Mouse (Mus musculus): ENCODE results near the gene Psmc3. TPM values are rescaled to one million over a fixed set of nuclear protein-coding genes. Genes with fewer than 3 reads are reported as not detected.
A peak's percentile ranks its signal among the peaks of the same experiment; 100 is the strongest.
"Not testable (repeated sequence)": the region's sequence is repeated elsewhere in the genome, so short reads cannot be mapped to it uniquely, and the experiment has no call there.

Gene Psmc3
- polyA plus RNA-seq, 1 experiment from 2014 or later: 309 TPM

DNA sequence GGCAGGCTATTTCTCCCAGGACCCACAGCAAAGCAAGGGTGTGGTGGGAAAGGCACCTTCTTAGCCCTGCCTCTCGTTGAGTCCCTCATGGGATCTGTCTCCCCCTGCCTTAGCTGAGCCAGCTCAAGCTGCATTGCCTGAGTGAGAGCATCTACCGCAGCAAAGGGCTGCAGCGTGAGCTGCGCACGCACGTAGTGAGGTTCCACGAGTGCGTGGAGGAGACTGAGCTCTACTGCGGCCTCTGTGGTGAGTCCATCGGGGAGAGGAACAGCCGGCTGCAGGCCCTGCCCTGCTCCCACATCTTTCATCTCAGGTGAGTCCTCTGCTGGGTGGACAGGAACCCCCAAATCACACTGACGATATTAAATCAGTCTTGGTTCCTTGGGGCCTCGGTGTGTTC, 9.1 kb upstream of the Psmc3 start:
- ATAC-seq (ENCODE audit: low read depth) (no peak), DNase-seq (ENCODE audit: low spot score) (no peak)
- Histone ChIP-seq H3K9me3 (ENCODE audit: control insufficient read depth, low read length) (no peaks in the 10 kb centered on the region), H3K9ac (ENCODE audit: low read depth, low read length) (0 out of 2 replicates have a peak overlapping the region, but pooled peaks have one; percentile 6), H3K4me1 (ENCODE audit: control insufficient read depth, insufficient read depth, low read length) (no peaks in the 10 kb centered on the region), H3K4me2 (ENCODE audit: low read depth, low read length) (no peak overlapping the region), H3K27ac (replicated peaks; ENCODE audit: low read depth, low read length) (no peak overlapping the region), H3K4me3 (ENCODE audit: low read depth, low read length) (no peak overlapping the region), H3K27me3 (replicated peaks; ENCODE audit: control insufficient read depth, insufficient read depth, low read length) (no peaks in the 10 kb centered on the region), H3K36me3 (ENCODE audit: control insufficient read depth, insufficient read depth, low read length) (no peaks in the 10 kb centered on the region)
- 82% methylated on average over 13 of the region's 13 CpGs for WGBS

DNA sequence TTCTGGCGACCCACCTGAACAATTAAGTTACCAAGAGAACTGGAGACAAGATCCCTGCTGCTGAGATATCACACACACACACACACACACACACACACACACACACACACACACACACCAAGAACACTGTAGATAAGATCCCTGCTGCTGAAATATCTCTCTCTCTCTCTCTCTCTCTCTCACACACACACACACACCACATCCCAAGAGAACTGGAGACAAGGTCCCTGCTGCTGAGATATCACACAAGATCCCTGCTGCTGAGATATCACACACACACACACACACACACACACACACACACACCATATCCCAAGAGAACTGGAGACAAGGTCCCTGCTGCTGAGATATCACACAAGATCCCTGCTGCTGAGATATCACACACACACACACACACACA, 8.0 kb upstream of the Psmc3 start:
- WGBS: 90% methylated on average over 1 of the region's 1 CpGs
- H3K4me1 ChIP-seq (ENCODE audit: control insufficient read depth, insufficient read depth, low read length); H3K27ac ChIP-seq (replicated peaks; ENCODE audit: low read depth, low read length); ATAC-seq (ENCODE audit: low read depth); H3K4me2 ChIP-seq (ENCODE audit: low read depth, low read length); H3K9me3 ChIP-seq (ENCODE audit: control insufficient read depth, low read length); H3K36me3 ChIP-seq (ENCODE audit: control insufficient read depth, insufficient read depth, low read length); H3K9ac ChIP-seq (ENCODE audit: low read depth, low read length); DNase-seq (ENCODE audit: low spot score); H3K4me3 ChIP-seq (ENCODE audit: low read depth, low read length); H3K27me3 ChIP-seq (replicated peaks; ENCODE audit: control insufficient read depth, insufficient read depth, low read length): not testable (repeated sequence)

DNA sequence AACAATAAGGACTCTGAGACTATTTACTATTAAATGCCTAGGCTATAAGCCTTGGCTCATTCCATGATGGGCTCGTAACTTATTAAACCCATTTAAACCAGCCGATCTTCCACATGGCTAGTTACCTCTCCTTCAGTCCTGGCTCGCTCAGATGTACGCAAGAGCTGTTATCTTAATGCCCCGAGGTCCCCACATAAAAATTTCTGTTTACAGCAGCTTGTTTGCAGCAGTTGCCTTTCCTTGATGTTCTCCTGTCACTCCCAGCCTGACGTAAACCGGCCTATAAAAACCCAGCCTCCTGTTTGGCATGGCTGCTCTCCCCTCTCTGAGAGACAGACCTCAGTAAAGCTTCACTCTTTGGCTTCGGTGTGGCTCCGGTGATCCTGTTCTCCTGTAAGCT, 6.5 kb upstream of the Psmc3 start:
- no peak for ATAC-seq (ENCODE audit: low read depth)
- DNase-seq (ENCODE audit: low spot score): no peak

DNA sequence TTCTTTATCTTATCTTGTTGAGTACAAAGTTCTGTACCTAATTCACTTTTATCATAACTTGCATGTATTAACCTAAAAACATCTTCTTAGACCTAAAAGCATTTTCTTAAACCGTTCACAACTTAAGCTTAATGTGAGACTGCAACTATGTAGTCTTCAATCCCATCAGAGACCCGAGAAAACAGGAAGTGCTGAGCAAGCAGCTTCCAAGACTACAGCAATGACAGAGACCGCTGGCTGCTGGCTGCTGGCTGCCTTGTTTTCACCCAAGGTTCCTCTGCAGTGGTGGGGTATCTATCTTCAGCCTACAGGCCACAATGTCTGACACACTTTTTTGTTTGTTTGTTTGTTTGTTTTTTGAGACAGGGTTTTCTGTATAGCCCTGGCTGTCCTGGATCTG, 1.9 kb upstream of the Psmc3 start:
- DNase-seq (ENCODE audit: low spot score) (no peak), ATAC-seq (ENCODE audit: low read depth) (no peak)
- no peak overlapping the region for H3K4me2 ChIP-seq (ENCODE audit: low read depth, low read length)
- WGBS: 74% methylated on average over 3 of the region's 3 CpGs
- no peak overlapping the region for H3K4me3 ChIP-seq (ENCODE audit: low read depth, low read length)
- peaks cover 21% of the 10 kb centered on the region for H3K36me3 ChIP-seq (ENCODE audit: control insufficient read depth, insufficient read depth, low read length)
- H3K9ac ChIP-seq (ENCODE audit: low read depth, low read length): no peak overlapping the region
- no peaks in the 10 kb centered on the region for H3K27me3 ChIP-seq (replicated peaks; ENCODE audit: control insufficient read depth, insufficient read depth, low read length)
- no peaks in the 10 kb centered on the region for H3K9me3 ChIP-seq (ENCODE audit: control insufficient read depth, low read length)
- H3K4me1 ChIP-seq (ENCODE audit: control insufficient read depth, insufficient read depth, low read length): peaks cover 6% of the 10 kb centered on the region; the same call in 1 of the 2 replicates
- no peak overlapping the region for H3K27ac ChIP-seq (replicated peaks; ENCODE audit: low read depth, low read length)

More for the DNA sequence above, 6.5 kb upstream of the Psmc3 start:
- 87% methylated on average over 9 of the region's 9 CpGs for WGBS
- Histone ChIP-seq H3K9me3 (ENCODE audit: control insufficient read depth, low read length) (no peaks in the 10 kb centered on the region), H3K4me1 (ENCODE audit: control insufficient read depth, insufficient read depth, low read length) (no peaks in the 10 kb centered on the region), H3K36me3 (ENCODE audit: control insufficient read depth, insufficient read depth, low read length) (no peaks in the 10 kb centered on the region), H3K4me3 (ENCODE audit: low read depth, low read length) (no peak overlapping the region), H3K27ac (replicated peaks; ENCODE audit: low read depth, low read length) (no peak overlapping the region), H3K9ac (ENCODE audit: low read depth, low read length) (no peak overlapping the region), H3K4me2 (ENCODE audit: low read depth, low read length) (no peak overlapping the region), H3K27me3 (replicated peaks; ENCODE audit: control insufficient read depth, insufficient read depth, low read length) (no peaks in the 10 kb centered on the region)

DNA sequence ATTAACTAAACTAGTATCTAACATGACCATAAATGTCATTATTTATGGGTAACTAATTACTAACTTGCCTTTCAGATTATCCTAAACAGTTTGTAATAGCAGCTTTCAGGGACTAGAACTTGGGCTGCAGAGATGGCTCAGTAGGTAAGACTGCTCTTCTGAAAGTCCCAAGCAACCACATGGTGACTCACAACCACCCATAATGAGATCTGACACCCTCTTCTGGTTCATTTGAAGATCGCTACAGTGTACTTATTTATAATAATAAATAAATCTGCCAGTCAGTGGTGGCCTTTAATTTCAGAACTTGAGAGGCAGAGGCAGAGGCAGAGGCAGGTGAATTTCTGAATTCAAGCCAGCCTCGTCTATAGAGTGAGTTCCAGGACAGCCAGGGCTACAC, 1.1 kb upstream of the Psmc3 start:
- Histone ChIP-seq H3K4me2 (ENCODE audit: low read depth, low read length) (peak overlapping the region; percentile 55), H3K4me3 (ENCODE audit: low read depth, low read length) (peak overlapping the region; percentile 80), H3K27me3 (replicated peaks; ENCODE audit: control insufficient read depth, insufficient read depth, low read length) (no peaks in the 10 kb centered on the region), H3K9ac (ENCODE audit: low read depth, low read length) (no peak overlapping the region), H3K9me3 (ENCODE audit: control insufficient read depth, low read length) (no peaks in the 10 kb centered on the region), H3K27ac (replicated peaks; ENCODE audit: low read depth, low read length) (no peak overlapping the region), H3K36me3 (ENCODE audit: control insufficient read depth, insufficient read depth, low read length) (peaks cover 29% of the 10 kb centered on the region), H3K4me1 (ENCODE audit: control insufficient read depth, insufficient read depth, low read length) (peaks cover 6% of the 10 kb centered on the region; the same call in 1 of the 2 replicates)
- 58% methylated on average over 2 of the region's 2 CpGs for WGBS
- no peak for ATAC-seq (ENCODE audit: low read depth)
- no peak for DNase-seq (ENCODE audit: low spot score)

DNA sequence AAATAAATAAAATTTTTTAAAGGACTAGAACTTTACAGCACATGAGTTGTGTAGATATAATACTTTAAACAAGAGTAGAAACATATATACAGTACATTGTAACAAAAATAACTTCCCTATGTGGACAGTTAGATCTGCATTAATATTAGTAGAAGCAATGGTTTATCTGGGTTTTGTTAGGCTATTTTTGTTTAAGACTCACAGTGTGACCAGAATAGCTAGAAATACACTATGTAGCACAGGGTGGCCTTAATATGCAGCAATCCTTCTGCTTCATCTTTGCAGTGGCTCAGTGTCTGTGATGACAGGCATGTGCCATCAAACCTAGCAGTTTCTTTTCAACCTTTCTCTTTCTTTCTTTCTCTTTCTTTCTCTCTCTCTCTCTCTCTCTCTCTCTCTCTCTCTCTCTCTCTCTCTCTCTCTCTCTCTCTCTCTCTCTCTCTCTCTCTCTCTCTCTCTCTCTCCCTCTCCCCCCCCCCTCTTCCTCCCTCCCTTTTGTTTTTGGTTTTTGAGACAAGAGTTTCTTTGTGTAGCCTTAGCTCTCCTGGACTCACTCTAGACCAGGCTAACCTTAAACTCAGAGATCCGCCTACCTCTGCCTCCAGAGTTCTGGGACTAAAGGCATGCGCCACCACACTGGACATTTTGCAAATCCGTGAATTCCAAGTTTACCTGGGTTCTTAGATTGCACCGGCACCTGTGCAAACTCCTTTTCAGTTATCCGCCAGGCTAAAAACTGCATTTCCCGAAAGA, 452 bp upstream of the Psmc3 start:
- ATAC-seq (ENCODE audit: low read depth) (peak; percentile 58), DNase-seq (ENCODE audit: low spot score) (no peak)
- peaks cover 6% of the 10 kb centered on the region; the same call in 1 of the 2 replicates for H3K4me1 ChIP-seq (ENCODE audit: control insufficient read depth, insufficient read depth, low read length)
- peak overlapping the region; percentile 80 for H3K4me3 ChIP-seq (ENCODE audit: low read depth, low read length)
- peak overlapping the region; percentile 55 for H3K4me2 ChIP-seq (ENCODE audit: low read depth, low read length)
- peak overlapping the region; percentile 90 for H3K9ac ChIP-seq (ENCODE audit: low read depth, low read length)
- H3K27ac ChIP-seq (replicated peaks; ENCODE audit: low read depth, low read length): no peak overlapping the region; the same call in 1 of the 2 replicates
- H3K9me3 ChIP-seq (ENCODE audit: control insufficient read depth, low read length): no peaks in the 10 kb centered on the region
- H3K27me3 ChIP-seq (replicated peaks; ENCODE audit: control insufficient read depth, insufficient read depth, low read length): no peaks in the 10 kb centered on the region
- H3K36me3 ChIP-seq (ENCODE audit: control insufficient read depth, insufficient read depth, low read length): peaks cover 35% of the 10 kb centered on the region
- 0% methylated on average over 6 of the region's 6 CpGs for WGBS

DNA sequence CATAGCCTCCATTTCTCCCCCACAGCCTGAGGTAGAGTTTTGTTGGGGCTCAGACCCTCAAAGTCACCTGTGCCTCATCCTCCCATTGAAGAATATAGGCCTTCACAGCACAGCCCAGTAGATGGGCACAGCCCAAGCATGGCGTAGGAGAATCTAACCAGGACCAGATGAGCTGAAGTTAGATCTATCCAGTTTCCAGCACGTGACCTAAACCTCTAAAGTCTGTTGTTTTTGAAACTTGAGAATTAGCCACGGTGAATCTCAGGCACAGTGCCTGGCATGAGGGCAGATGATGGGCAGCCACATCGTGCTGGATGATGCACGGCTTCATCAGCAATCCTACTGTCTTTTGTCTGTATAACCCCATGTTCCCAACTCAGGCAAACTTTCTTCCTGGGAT, 4.6 kb downstream of the Psmc3 start:
- no peak for ATAC-seq (ENCODE audit: low read depth)

DNA sequence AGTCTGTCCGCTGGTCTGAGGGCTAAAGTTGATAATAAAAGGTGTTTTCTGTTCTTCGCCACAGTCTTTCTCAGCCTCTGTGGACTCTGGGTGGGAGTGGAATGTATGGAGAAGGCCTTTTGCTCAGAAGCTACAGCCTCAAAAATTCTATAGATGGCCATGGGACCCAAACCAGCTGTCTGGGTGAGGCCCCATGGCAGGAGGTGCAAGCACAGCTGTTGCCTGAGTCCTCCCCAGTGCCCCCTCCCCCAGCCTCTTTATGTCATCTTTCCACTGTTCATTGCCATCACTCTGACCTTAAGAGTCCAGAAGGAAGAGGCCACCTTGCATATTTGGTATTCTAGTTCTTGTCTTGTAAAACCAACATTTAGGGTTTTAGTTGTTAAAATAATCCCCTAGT, 5.6 kb downstream of the Psmc3 start:
- no peaks in the 10 kb centered on the region for H3K9me3 ChIP-seq (ENCODE audit: control insufficient read depth, low read length)
- no peak overlapping the region for H3K4me2 ChIP-seq (ENCODE audit: low read depth, low read length)
- ATAC-seq (ENCODE audit: low read depth) (no peak), DNase-seq (ENCODE audit: low spot score) (no peak)
- H3K27me3 ChIP-seq (replicated peaks; ENCODE audit: control insufficient read depth, insufficient read depth, low read length): no peaks in the 10 kb centered on the region
- H3K9ac ChIP-seq (ENCODE audit: low read depth, low read length): no peak overlapping the region
- H3K36me3 ChIP-seq (ENCODE audit: control insufficient read depth, insufficient read depth, low read length): peaks cover 84% of the 10 kb centered on the region
- WGBS: 78% methylated on average over 2 of the region's 2 CpGs
- H3K4me3 ChIP-seq (ENCODE audit: low read depth, low read length): no peak overlapping the region
- no peak overlapping the region; the same call in 1 of the 2 replicates for H3K27ac ChIP-seq (replicated peaks; ENCODE audit: low read depth, low read length)
- H3K4me1 ChIP-seq (ENCODE audit: control insufficient read depth, insufficient read depth, low read length): peaks cover 6% of the 10 kb centered on the region; the same call in 1 of the 2 replicates

More for the DNA sequence above, 4.6 kb downstream of the Psmc3 start:
- no peaks in the 10 kb centered on the region for H3K9me3 ChIP-seq (ENCODE audit: control insufficient read depth, low read length)
- H3K36me3 ChIP-seq (ENCODE audit: control insufficient read depth, insufficient read depth, low read length): peaks cover 74% of the 10 kb centered on the region
- H3K27me3 ChIP-seq (replicated peaks; ENCODE audit: control insufficient read depth, insufficient read depth, low read length): no peaks in the 10 kb centered on the region
- H3K4me3 ChIP-seq (ENCODE audit: low read depth, low read length): no peak overlapping the region
- DNase-seq (ENCODE audit: low spot score): no peak
- no peak overlapping the region for H3K9ac ChIP-seq (ENCODE audit: low read depth, low read length)
- no peak overlapping the region for H3K4me2 ChIP-seq (ENCODE audit: low read depth, low read length)
- peaks cover 6% of the 10 kb centered on the region; the same call in 1 of the 2 replicates for H3K4me1 ChIP-seq (ENCODE audit: control insufficient read depth, insufficient read depth, low read length)
- H3K27ac ChIP-seq (replicated peaks; ENCODE audit: low read depth, low read length): no peak overlapping the region
- WGBS: 61% methylated on average over 5 of the region's 5 CpGs
